Mouse (Mus musculus) embryonic facial prominence, embryonic 12.5 days (tissue): Measurements from ENCODE around the gene Synpo2l. TPM values are rescaled to one million over a fixed set of nuclear protein-coding genes. Genes with fewer than 3 reads are reported as not detected.

Source experiments
- ATAC-seq: fragments of 200-750 bp; cut with Nextera tagmentation; 2 replicates; pipeline ENCODE4 v1.8.0; 2017; ENCODE audit not compliant: insufficient number of reproducible peaks, insufficient read depth, low FRiP score, low TSS enrichment
- H3K27ac ChIP-seq: fragments of 300-500 bp; sonication (generic); 2 replicates; pipeline ENCODE4 v1.5.1; 2016; ENCODE audit warnings: mild to moderate bottlenecking
- H3K27me3 ChIP-seq: fragments of 300-500 bp; sonication (generic); 2 replicates; pipeline ENCODE4 v1.6.1; 2016; ENCODE audit warnings: mild to moderate bottlenecking, moderate library complexity
- H3K36me3 ChIP-seq: fragments of 300-500 bp; sonication (generic); 2 replicates; pipeline ENCODE4 v1.6.1; 2016; ENCODE audit warnings: mild to moderate bottlenecking
- H3K4me1 ChIP-seq: fragments of 300-500 bp; sonication (generic); 2 replicates; pipeline ENCODE4 v1.6.1; 2016
- H3K4me2 ChIP-seq: fragments of 300-500 bp; sonication (generic); replicated peaks from 2 replicates; pipeline ENCODE4 v1.6.1; 2016; ENCODE audit warnings: mild to moderate bottlenecking, moderate library complexity
- H3K4me3 ChIP-seq: fragments of 300-500 bp; sonication (generic); 2 replicates; pipeline ENCODE4 v1.5.1; 2016; ENCODE audit warnings: mild to moderate bottlenecking
- H3K9ac ChIP-seq: fragments of 300-500 bp; sonication (generic); 2 replicates; pipeline ENCODE4 v1.6.1; 2016; ENCODE audit warnings: mild to moderate bottlenecking, moderate library complexity
- H3K9me3 ChIP-seq: fragments of 300-500 bp; sonication (generic); 2 replicates; pipeline ENCODE4 v1.6.1; 2016; ENCODE audit warnings: mild to moderate bottlenecking, moderate library complexity
- WGBS: fragments of 180-500 bp; shearing (Covaris S2); methylation state at CpG from one replicate; pipeline ENCODE4 v1.1.7; 2016; 5-methylcytosine and 5-hydroxymethylcytosine counted together
- polyA plus RNA-seq: library from polyadenylated mRNA; unstranded; fragments of >200 nt; fragmentation: Nextera tagmentation; extraction: Ambion mirVana; gene quantifications from 2 replicates; pipeline ENCODE4 v1.2.1, GENCODE M21; 2016

The Synpo2l gene
- polyA plus RNA-seq, 1 experiment from 2014 or later = 8.6 TPM

GRCm38 (mm10) chr14:20696986-20697385, 28.8 kb upstream of the Synpo2l start:
- Histone ChIP-seq H3K9me3 (no peaks in the 10 kb centered on the region), H3K4me1 (peaks cover 35% of the 10 kb centered on the region), H3K27ac (no peak overlapping the region), H3K4me3 (peak overlapping the region; percentile 86), H3K4me2 (peak overlapping the region; percentile 85), H3K9ac (peak overlapping the region; percentile 32; the same call in 1 of the 2 replicates), H3K36me3 (peaks cover 23% of the 10 kb centered on the region), H3K27me3 (no peaks in the 10 kb centered on the region)
- ATAC-seq = no peak
- WGBS = 14% methylated on average over 1 of the region's 1 CpGs

- Histone ChIP-seq H3K9ac (peak overlapping the region; percentile 80), H3K4me2 (peak overlapping the region; percentile 85), H3K27me3 (no peaks in the 10 kb centered on the region), H3K36me3 (peaks cover 34% of the 10 kb centered on the region), H3K4me3 (peak overlapping the region; percentile 86), H3K9me3 (no peaks in the 10 kb centered on the region), H3K4me1 (peaks cover 27% of the 10 kb centered on the region), H3K27ac (peak overlapping the region; percentile 98)
- WGBS = 12% methylated on average over 27 of the region's 27 CpGs
- no peak for ATAC-seq
Observed at GRCm38 (mm10) chr14:20695761-20696520, 27.8 kb upstream of the Synpo2l start.

GRCm38 (mm10) chr14:20694884-20695760, 27.0 kb upstream of the Synpo2l start, which contains the start of gene Fut11:
Fut11 (plus strand) TSS chr14:20694968.
- H3K4me2 ChIP-seq = peak within 1 kb of the TSS; percentile 85
- H3K9ac ChIP-seq = peak within 1 kb of the TSS; percentile 80
- ATAC-seq = peak; percentile 92
- H3K27ac ChIP-seq = peak within 1 kb of the TSS; percentile 98
- under 1% methylated on average over 111 of the region's 111 CpGs for WGBS
- peaks cover 27% of the 10 kb centered on the region for H3K4me1 ChIP-seq
- peak within 1 kb of the TSS; percentile 86 for H3K4me3 ChIP-seq
- H3K9me3 ChIP-seq = no peaks in the 10 kb centered on the region
- peaks cover 42% of the 10 kb centered on the region for H3K36me3 ChIP-seq
- H3K27me3 ChIP-seq = no peaks in the 10 kb centered on the region

- H3K4me3 ChIP-seq = peak overlapping the region; percentile 86
- peaks cover 27% of the 10 kb centered on the region for H3K4me1 ChIP-seq
- peaks cover 50% of the 10 kb centered on the region for H3K36me3 ChIP-seq
- 52% methylated on average over 13 of the region's 13 CpGs for WGBS
- peak overlapping the region; percentile 85 for H3K4me2 ChIP-seq
- peak; percentile 4; the same call in 1 of the 2 replicates for ATAC-seq
- H3K27ac ChIP-seq = peak overlapping the region; percentile 98
- H3K9ac ChIP-seq = peak overlapping the region; percentile 80
- H3K27me3 ChIP-seq = no peaks in the 10 kb centered on the region
- no peaks in the 10 kb centered on the region for H3K9me3 ChIP-seq
Observed at GRCm38 (mm10) chr14:20694185-20694883, 26.2 kb upstream of the Synpo2l start.

GRCm38 (mm10) chr14:20693589-20694101, 25.5 kb upstream of the Synpo2l start:
- H3K9me3 ChIP-seq = no peaks in the 10 kb centered on the region
- peaks cover 27% of the 10 kb centered on the region for H3K4me1 ChIP-seq
- H3K4me2 ChIP-seq = no peak overlapping the region
- H3K27me3 ChIP-seq = no peaks in the 10 kb centered on the region
- H3K9ac ChIP-seq = no peak overlapping the region
- peaks cover 57% of the 10 kb centered on the region for H3K36me3 ChIP-seq
- H3K27ac ChIP-seq = no peak overlapping the region
- no peak overlapping the region; the same call in 1 of the 2 replicates for H3K4me3 ChIP-seq
- no peak for ATAC-seq
- 91% methylated on average over 10 of the region's 10 CpGs for WGBS

- H3K36me3 ChIP-seq = peaks cover 75% of the 10 kb centered on the region
- H3K4me3 ChIP-seq = no peak overlapping the region
- H3K9me3 ChIP-seq = no peaks in the 10 kb centered on the region
- 93% methylated on average over 6 of the region's 6 CpGs for WGBS
- no peak overlapping the region for H3K9ac ChIP-seq
- H3K27me3 ChIP-seq = no peaks in the 10 kb centered on the region
- peaks cover 17% of the 10 kb centered on the region for H3K4me1 ChIP-seq
- H3K27ac ChIP-seq = no peak overlapping the region
- ATAC-seq = no peak
- no peak overlapping the region for H3K4me2 ChIP-seq
Observed at GRCm38 (mm10) chr14:20691772-20692171, 23.6 kb upstream of the Synpo2l start.

GRCm38 (mm10) chr14:20689009-20689408, 20.9 kb upstream of the Synpo2l start:
- Histone ChIP-seq H3K9ac (no peak overlapping the region), H3K36me3 (peaks cover 99% of the 10 kb centered on the region), H3K9me3 (no peaks in the 10 kb centered on the region), H3K4me1 (no peaks in the 10 kb centered on the region), H3K4me3 (no peak overlapping the region), H3K27me3 (no peaks in the 10 kb centered on the region), H3K4me2 (no peak overlapping the region), H3K27ac (no peak overlapping the region)
- 89% methylated on average over 2 of the region's 2 CpGs for WGBS
- ATAC-seq = no peak

- no peaks in the 10 kb centered on the region for H3K4me1 ChIP-seq
- no peak for ATAC-seq
- peaks cover 99% of the 10 kb centered on the region for H3K36me3 ChIP-seq
- whole genome bisulfite sequencing = 93% methylated on average over 3 of the region's 3 CpGs
- no peak overlapping the region for H3K4me2 ChIP-seq
- no peaks in the 10 kb centered on the region for H3K9me3 ChIP-seq
- H3K9ac ChIP-seq = no peak overlapping the region
- H3K4me3 ChIP-seq = no peak overlapping the region
- no peaks in the 10 kb centered on the region for H3K27me3 ChIP-seq
- no peak overlapping the region for H3K27ac ChIP-seq
Observed at GRCm38 (mm10) chr14:20686576-20686975, 18.4 kb upstream of the Synpo2l start.

- Histone ChIP-seq H3K4me2 (no peak overlapping the region), H3K9ac (no peak overlapping the region), H3K27me3 (no peaks in the 10 kb centered on the region), H3K9me3 (no peaks in the 10 kb centered on the region), H3K4me1 (no peaks in the 10 kb centered on the region), H3K27ac (no peak overlapping the region), H3K4me3 (no peak overlapping the region), H3K36me3 (peaks cover 98% of the 10 kb centered on the region)
- no peak for ATAC-seq
- 75% methylated on average over 3 of the region's 3 CpGs for WGBS
Observed at GRCm38 (mm10) chr14:20682498-20682897, 14.3 kb upstream of the Synpo2l start.

- no peaks in the 10 kb centered on the region for H3K27me3 ChIP-seq
- no peak overlapping the region for H3K9ac ChIP-seq
- WGBS = 91% methylated on average over 2 of the region's 2 CpGs
- peaks cover 97% of the 10 kb centered on the region for H3K36me3 ChIP-seq
- ATAC-seq = no peak
- no peak overlapping the region for H3K4me2 ChIP-seq
- no peaks in the 10 kb centered on the region for H3K4me1 ChIP-seq
- H3K27ac ChIP-seq = no peak overlapping the region
- no peak overlapping the region for H3K4me3 ChIP-seq
- no peaks in the 10 kb centered on the region for H3K9me3 ChIP-seq
Observed at GRCm38 (mm10) chr14:20681742-20682141, 13.6 kb upstream of the Synpo2l start.

- ATAC-seq = no peak
- H3K27me3 ChIP-seq = no peaks in the 10 kb centered on the region
- WGBS = 95% methylated on average over 4 of the region's 4 CpGs
- H3K9ac ChIP-seq = no peak overlapping the region
- peaks cover 10% of the 10 kb centered on the region for H3K4me1 ChIP-seq
- peaks cover 69% of the 10 kb centered on the region for H3K36me3 ChIP-seq
- no peaks in the 10 kb centered on the region for H3K9me3 ChIP-seq
- H3K4me2 ChIP-seq = no peak overlapping the region
- no peak overlapping the region for H3K27ac ChIP-seq
- H3K4me3 ChIP-seq = no peak overlapping the region
Observed at GRCm38 (mm10) chr14:20677906-20678305, 9.8 kb upstream of the Synpo2l start.
